Mouse (Mus musculus) B cell, adult 62 days (primary cell): ENCODE data around the gene Gpr157. TPM values are rescaled to one million over a fixed set of nuclear protein-coding genes. Genes with fewer than 3 reads are reported as not detected.

Source experiments
- total RNA-seq: library from RNA; stranded (reverse); gene quantifications from 4 replicates; pipeline ENCODE4 v1.2.4, GENCODE M21; 2023

The Gpr157 gene
- total RNA-seq: 0.94 to 1.4 TPM (median 1.1 TPM) in 4 replicates

DNA sequence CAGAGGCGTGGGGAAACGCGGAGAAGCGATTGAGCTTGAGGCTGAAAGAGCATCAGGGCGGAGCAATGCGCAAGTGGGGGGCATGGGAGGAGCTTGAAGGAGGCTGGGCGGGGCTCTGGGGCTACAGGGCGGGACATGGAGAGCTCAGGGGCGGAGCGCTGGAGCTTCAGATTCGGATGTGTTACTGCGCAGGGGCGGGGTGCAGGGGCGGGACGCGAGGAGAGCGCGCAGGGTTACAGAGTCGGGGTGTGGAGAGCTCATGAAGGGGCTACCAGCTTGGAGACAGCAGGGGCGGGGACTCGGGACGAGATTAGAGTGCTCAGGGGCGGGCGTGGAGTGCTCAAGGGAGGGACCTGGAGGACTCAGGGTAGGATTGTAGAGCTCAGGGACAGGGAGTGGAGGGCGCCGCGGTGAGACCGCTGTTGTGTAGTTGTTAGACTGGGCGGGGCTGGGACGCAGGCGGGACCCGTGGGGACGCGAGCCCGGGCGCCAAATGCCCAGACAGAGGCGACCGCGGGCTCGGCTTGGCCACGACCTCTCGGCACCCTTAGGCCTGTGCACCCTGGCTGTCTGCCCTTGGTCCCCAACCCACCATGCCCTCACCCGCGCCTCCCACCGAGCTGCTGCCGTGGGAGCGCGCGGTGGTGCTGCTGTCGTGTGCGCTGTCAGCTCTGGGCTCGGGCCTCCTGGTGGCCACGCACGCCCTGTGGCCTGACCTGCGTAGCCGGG is at the start of gene Gpr157:
Gene Gpr157 (plus strand): TSS at position 205 of the 729 bp plus-strand sequence.

DNA sequence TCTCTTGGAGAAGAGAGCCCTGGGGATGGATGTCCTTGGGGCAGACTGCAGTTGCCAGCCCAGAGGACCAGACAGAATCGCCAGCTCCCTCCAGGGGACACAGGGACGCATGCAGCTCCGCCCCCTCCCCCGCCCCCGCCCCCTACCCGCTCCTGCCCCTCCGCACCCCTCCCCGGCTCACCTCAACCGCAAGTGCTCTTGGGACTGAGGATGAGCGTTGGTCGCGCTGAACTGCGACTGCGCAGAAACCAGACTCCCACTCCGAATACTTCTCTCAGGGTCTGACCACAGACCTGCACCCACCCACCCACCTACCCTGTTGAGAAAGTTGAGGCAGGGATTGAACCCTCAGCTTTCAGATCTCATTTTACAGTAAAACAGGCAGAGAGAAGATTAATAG is 31.9 kb downstream of the Gpr157 start, which contains the start of gene Slc2a5:
Gene Slc2a5 (plus strand): TSS at position 229 of the 400 bp plus-strand sequence.

Other genes starting within 250 kb of the Gpr157 start
- gene Spsb1, start 132.3 kb upstream of the Gpr157 start, total RNA-seq: 2.5 to 3.3 TPM (median 2.8 TPM) in 4 replicates
- gene H6pd, start 78.3 kb upstream of the Gpr157 start, total RNA-seq: 11.7 to 14.2 TPM (median 12.7 TPM) in 4 replicates
- not detected in 4 replicates for gene Slc2a5, start 31.9 kb downstream of the Gpr157 start, total RNA-seq
- gene Slc2a7, start 61.6 kb downstream of the Gpr157 start, total RNA-seq: not detected in 4 replicates
- not detected in 4 replicates for gene Car6, start 114.0 kb downstream of the Gpr157 start, total RNA-seq
- gene Eno1, start 149.4 kb downstream of the Gpr157 start, total RNA-seq: 107 to 121 TPM (median 113 TPM) in 4 replicates
- 192 to 204 TPM (median 199 TPM) in 4 replicates for gene Rere, start 194.3 kb downstream of the Gpr157 start, total RNA-seq